Mouse (Mus musculus): ENCODE results near the gene Ice1. TPM values are rescaled to one million over a fixed set of nuclear protein-coding genes. Genes with fewer than 3 reads are reported as not detected.

The Ice1 gene
- polyA plus RNA-seq, 1 experiment = 25.6 TPM

DNA sequence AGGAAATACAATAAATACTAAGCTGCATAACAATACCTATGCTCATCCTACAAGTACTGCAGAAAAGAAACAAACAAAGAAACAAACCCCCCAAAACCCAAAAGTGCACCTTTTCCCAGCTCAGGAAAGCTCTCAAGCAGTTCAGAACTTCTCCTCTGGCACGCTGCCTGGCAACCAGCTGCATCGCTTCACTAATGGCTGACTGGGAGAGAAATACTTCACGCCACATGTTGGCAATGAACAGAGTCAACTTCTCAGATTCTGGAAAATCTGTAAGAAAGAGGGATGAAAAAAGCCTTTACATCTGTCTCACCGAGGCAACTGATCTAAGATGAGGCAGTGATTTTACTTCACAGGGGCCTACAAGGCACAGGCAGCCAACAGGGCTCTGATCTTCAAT, 38.5 kb downstream of the Ice1 start:
- WGBS = 79% methylated on average over 4 of the region's 4 CpGs
- DNase-seq = no peak
- no peaks in the 10 kb centered on the region for H3K4me1 ChIP-seq (ENCODE audit: control insufficient read depth, insufficient read depth, low read length)
- TF ChIP-seq POLR2A (IDR thresholded peaks at IDR 0.05; ENCODE audit: borderline replicate concordance, extremely low read depth, low read depth, low read length) = no peak
- no peak for TF ChIP-seq CTCF (IDR thresholded peaks at IDR 0.05; ENCODE audit: insufficient read depth, low read length)
- H3K4me3 ChIP-seq (replicated peaks; ENCODE audit: extremely low read depth, low read depth, low read length) = no peak overlapping the region

DNA sequence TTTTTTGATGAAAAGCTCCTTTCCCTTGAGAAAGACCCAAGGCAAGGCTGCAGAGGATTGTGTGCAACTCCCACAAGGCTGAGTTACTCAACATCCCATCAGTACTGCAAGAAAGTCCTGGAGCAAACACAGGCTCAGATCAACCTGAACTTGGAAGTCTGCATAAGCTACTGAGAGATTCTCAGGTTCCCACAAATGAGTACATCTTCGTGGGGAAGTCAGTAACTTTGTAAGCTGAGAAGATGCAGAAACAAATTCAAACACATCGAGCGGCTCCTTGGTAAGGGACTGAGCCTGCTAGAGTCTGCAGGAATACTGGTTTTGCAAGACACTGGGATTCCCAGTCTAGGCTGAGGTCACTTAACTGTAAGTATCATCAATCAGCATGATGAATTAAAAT, 40.5 kb downstream of the Ice1 start:
- 93% methylated on average over 3 of the region's 3 CpGs for WGBS

DNA sequence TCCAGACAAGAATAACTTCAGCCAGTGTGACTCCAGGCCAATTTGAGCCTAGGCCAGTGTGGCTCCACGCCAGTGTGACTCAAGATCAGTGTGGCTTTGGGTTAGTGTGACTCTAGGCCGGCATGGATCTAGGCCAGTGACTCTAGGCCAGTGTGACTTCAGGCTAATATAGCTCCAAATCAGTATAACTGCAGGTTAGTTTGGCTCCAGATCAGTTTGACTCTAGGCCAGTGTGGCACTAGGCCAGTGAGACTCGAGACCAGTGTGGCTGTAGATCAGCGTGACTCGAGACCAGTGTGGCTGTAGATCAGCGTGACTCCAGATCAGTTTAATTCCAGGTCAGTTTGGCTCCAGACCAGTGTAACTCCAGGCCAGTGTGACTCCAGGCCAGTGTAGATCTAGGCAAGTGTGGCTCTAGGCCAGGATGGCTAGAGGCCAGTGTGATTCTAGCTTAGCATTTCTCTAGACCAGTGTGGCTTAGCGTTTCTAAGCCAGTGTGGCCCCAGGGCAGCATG, 47.1 kb downstream of the Ice1 start:
- WGBS = 73% methylated on average over 7 of the region's 7 CpGs
- no peak for TF ChIP-seq POLR2A (IDR thresholded peaks at IDR 0.05; ENCODE audit: borderline replicate concordance, extremely low read depth, low read depth, low read length)
- TF ChIP-seq CTCF (IDR thresholded peaks at IDR 0.05; ENCODE audit: insufficient read depth, low read length) = no peak
- DNase-seq = peak; percentile 20
- Histone ChIP-seq H3K4me1 (ENCODE audit: control insufficient read depth, insufficient read depth, low read length) (no peaks in the 10 kb centered on the region), H3K4me3 (replicated peaks; ENCODE audit: extremely low read depth, low read depth, low read length) (no peak overlapping the region)

More for the DNA sequence above, 40.5 kb downstream of the Ice1 start:
- Histone ChIP-seq H3K4me1 (ENCODE audit: control insufficient read depth, insufficient read depth, low read length) (no peaks in the 10 kb centered on the region), H3K4me3 (replicated peaks; ENCODE audit: extremely low read depth, low read depth, low read length) (no peak overlapping the region)
- DNase-seq = no peak
- no peak for TF ChIP-seq CTCF (IDR thresholded peaks at IDR 0.05; ENCODE audit: insufficient read depth, low read length)
- no peak for TF ChIP-seq POLR2A (IDR thresholded peaks at IDR 0.05; ENCODE audit: borderline replicate concordance, extremely low read depth, low read depth, low read length)

DNA sequence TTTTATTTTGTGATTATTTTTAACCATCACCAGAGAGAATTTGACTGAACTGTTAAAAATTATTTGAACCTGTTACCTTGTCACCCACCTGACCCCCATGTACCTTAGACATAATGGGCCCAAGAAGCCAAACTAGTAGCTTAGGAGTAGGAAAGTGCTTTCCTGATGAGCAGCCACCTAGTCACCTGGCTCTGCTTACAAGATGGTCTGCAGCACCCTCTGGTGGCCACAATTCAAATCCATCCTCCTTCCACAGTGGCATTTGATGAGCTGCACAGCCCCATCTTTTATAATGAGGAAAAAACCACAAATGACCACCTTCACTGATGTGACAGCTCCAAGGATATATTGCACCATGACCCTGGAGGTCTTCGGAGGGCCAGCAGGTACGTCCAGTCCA, 50.5 kb downstream of the Ice1 start:
- TF ChIP-seq CTCF (IDR thresholded peaks at IDR 0.05; ENCODE audit: insufficient read depth, low read length) = peak; percentile 48; the same call in 1 of the 2 replicates
- no peak for TF ChIP-seq POLR2A (IDR thresholded peaks at IDR 0.05; ENCODE audit: borderline replicate concordance, extremely low read depth, low read depth, low read length)
- DNase-seq = peak; percentile 30
- Histone ChIP-seq H3K4me1 (ENCODE audit: control insufficient read depth, insufficient read depth, low read length) (no peaks in the 10 kb centered on the region), H3K4me3 (replicated peaks; ENCODE audit: extremely low read depth, low read depth, low read length) (no peak overlapping the region)
- WGBS = 79% methylated on average over 2 of the region's 2 CpGs

DNA sequence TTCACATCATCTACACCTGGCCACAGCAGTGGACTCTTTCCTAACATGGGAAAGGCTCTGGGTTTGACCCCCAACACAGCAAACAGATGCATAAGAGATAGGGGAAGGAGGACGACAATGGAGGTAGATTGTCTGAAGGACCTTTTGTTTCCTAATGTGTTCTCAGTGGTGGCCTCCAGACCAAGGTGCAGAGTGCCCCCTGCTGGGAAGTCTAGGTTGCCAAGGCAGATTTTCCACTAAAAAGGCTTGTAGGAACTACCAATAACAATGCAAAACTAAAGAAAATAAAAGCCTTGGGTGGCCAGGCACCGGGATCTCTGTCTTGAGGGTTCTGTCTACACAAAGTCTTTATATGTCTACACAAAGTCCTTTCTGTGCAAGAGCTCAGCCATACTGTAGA, 54.9 kb downstream of the Ice1 start:
- WGBS = 27% methylated on average over 2 of the region's 2 CpGs
- Histone ChIP-seq H3K4me1 (ENCODE audit: control insufficient read depth, insufficient read depth, low read length) (no peaks in the 10 kb centered on the region), H3K4me3 (replicated peaks; ENCODE audit: extremely low read depth, low read depth, low read length) (no peak overlapping the region)
- no peak for DNase-seq
- TF ChIP-seq POLR2A (IDR thresholded peaks at IDR 0.05; ENCODE audit: borderline replicate concordance, extremely low read depth, low read depth, low read length) (no peak), CTCF (IDR thresholded peaks at IDR 0.05; ENCODE audit: insufficient read depth, low read length) (peak; percentile 19; the same call in 1 of the 2 replicates)

DNA sequence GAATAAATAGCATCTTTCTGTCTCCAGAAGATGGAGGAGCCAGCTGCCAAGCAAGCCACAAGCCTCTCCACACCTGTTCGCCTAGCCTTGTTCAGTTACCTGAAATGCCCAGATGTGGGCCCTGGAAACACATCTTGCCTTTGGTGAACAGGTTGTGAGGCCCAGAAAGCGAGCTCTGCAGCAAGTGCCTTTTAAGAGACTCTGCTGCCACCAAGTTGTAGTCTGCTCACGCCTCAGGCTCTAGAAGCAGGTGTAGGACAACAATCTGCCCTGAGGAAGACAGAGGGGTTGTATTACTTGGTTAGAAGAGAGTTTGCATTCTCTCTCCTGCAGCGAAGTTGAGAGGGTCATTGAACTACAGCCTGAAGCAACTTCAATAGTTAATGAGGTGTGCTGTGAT, 55.9 kb downstream of the Ice1 start:
- 87% methylated on average over 4 of the region's 4 CpGs for WGBS
- Histone ChIP-seq H3K4me1 (ENCODE audit: control insufficient read depth, insufficient read depth, low read length) (no peaks in the 10 kb centered on the region), H3K4me3 (replicated peaks; ENCODE audit: extremely low read depth, low read depth, low read length) (no peak overlapping the region)
- no peak for TF ChIP-seq POLR2A (IDR thresholded peaks at IDR 0.05; ENCODE audit: borderline replicate concordance, extremely low read depth, low read depth, low read length)
- no peak for TF ChIP-seq CTCF (IDR thresholded peaks at IDR 0.05; ENCODE audit: insufficient read depth, low read length)
- DNase-seq = no peak

DNA sequence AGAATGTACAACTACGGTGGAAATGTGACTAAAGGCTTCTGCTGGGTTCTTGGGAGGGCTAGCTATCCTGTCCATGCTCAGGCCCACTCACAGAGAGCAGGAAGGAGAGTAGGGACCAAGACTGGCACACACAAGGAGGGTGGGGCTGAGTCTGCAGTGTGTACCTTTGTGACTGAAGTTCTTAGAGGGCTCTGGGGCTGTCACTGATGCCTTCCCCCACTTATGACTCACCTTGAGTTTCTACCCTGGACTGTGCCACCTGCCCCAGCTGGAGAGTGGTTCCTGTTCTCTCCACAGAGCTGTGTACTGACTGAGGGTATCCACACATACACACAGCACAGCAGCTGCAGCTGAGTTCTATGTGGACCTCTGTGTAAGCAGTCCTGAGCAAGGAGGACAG, 63.2 kb downstream of the Ice1 start:
- no peak overlapping the region for H3K4me3 ChIP-seq (replicated peaks; ENCODE audit: extremely low read depth, low read depth, low read length)
- WGBS = 88% methylated on average over 1 of the region's 1 CpGs
- TF ChIP-seq POLR2A (IDR thresholded peaks at IDR 0.05; ENCODE audit: borderline replicate concordance, extremely low read depth, low read depth, low read length) = no peak
- no peak for TF ChIP-seq CTCF (IDR thresholded peaks at IDR 0.05; ENCODE audit: insufficient read depth, low read length)
- no peak for DNase-seq
- H3K4me1 ChIP-seq (ENCODE audit: control insufficient read depth, insufficient read depth, low read length) = no peaks in the 10 kb centered on the region

DNA sequence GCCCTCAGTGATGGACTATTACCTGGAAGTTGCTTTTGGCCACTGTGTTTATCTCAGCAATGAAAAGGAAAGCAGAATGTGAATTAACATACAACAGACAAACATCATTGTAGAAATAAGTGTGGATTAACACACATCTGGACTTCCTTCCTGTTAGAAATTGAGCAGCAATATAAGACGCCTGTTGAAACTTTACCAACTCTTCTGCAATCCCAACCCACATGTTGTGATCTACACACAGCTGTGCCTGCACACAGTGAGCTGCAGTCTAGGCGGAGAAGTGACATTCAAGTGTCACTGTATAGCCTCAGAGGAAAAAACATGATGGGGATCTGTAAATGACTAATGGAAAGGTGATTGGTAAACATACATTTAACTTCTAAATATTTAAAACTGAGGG, 69.5 kb downstream of the Ice1 start:
- Histone ChIP-seq H3K4me1 (ENCODE audit: control insufficient read depth, insufficient read depth, low read length) (no peaks in the 10 kb centered on the region), H3K4me3 (replicated peaks; ENCODE audit: extremely low read depth, low read depth, low read length) (no peak overlapping the region)
- 54% methylated on average over 2 of the region's 2 CpGs for WGBS
- DNase-seq = no peak
- no peak for TF ChIP-seq CTCF (IDR thresholded peaks at IDR 0.05; ENCODE audit: insufficient read depth, low read length)
- TF ChIP-seq POLR2A (IDR thresholded peaks at IDR 0.05; ENCODE audit: borderline replicate concordance, extremely low read depth, low read depth, low read length) = no peak

DNA sequence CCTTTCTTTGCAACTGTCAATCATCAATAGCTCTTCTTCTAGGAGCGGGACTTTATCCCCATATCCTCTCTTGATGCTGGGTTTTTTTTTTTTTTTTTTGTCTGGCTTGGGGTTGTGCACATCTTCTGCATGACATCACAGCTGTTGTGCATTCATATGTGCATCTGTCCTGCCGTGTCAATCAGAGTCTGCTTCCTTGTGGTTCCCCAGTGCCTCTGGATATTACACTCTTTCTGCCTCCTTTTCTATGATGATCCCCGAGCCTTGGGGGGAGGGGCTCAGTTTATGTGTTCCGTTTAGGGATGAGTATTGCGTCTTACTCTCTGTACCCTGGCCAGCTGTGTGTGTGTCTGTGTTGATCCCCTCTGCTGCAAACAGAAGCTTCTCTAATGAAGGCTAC, 84.0 kb downstream of the Ice1 start:
- no peaks in the 10 kb centered on the region for H3K4me1 ChIP-seq (ENCODE audit: control insufficient read depth, insufficient read depth, low read length)
- H3K4me3 ChIP-seq (replicated peaks; ENCODE audit: extremely low read depth, low read depth, low read length) = no peak overlapping the region
- TF ChIP-seq CTCF (IDR thresholded peaks at IDR 0.05; ENCODE audit: insufficient read depth, low read length) (no peak), POLR2A (IDR thresholded peaks at IDR 0.05; ENCODE audit: borderline replicate concordance, extremely low read depth, low read depth, low read length) (no peak)
- WGBS = 69% methylated on average over 5 of the region's 5 CpGs
- no peak for DNase-seq

DNA sequence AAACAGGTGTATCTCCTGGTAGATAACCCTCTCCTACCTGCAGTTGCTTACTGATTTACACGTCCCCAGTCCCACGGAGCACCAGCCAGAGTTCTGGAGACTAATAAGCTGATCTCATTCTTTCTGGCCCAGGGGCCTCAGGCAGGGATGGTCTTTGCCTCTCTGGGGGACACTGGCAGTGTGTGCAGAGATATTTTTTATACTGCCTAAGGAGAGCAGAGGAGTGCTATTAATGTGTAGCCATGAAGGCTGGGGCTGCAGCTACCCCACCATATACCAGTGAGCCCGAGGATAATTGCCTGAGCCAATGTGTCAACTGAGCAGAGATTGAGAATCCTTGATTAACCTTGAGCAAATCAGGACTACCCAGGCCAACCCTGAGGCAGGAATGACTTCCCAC, 90.0 kb downstream of the Ice1 start:
- Histone ChIP-seq H3K4me3 (replicated peaks; ENCODE audit: extremely low read depth, low read depth, low read length) (no peak overlapping the region), H3K4me1 (ENCODE audit: control insufficient read depth, insufficient read depth, low read length) (no peaks in the 10 kb centered on the region)
- WGBS = 34% methylated on average over 3 of the region's 3 CpGs
- DNase-seq = no peak
- TF ChIP-seq CTCF (IDR thresholded peaks at IDR 0.05; ENCODE audit: insufficient read depth, low read length) = no peak
- TF ChIP-seq POLR2A (IDR thresholded peaks at IDR 0.05; ENCODE audit: borderline replicate concordance, extremely low read depth, low read depth, low read length) = no peak

Data from lung, adult 2 months (tissue).